Mouse (Mus musculus) midbrain, embryonic 15.5 days (tissue): ENCODE results near the gene Ucn3. TPM values are rescaled to one million over a fixed set of nuclear protein-coding genes. Genes with fewer than 3 reads are reported as not detected.

Experiments used
- microRNA-seq: library from miRNA; unstranded; fragments of <30 nt; microRNA quantifications from one replicate; pipeline ENCODE4, GENCODE M21; 2016
- polyA plus RNA-seq: library from polyadenylated mRNA; unstranded; fragments of >200 nt; fragmentation: Nextera tagmentation; extraction: Ambion mirVana; gene quantifications from 2 replicates; pipeline ENCODE4 v1.2.1, GENCODE M21; 2015

Ucn3 gene
- polyA plus RNA-seq, 1 experiment from 2014 or later, result not detected

Small RNA genes within 50 kb of the gene (microRNA-seq; reads per million reads assigned to microRNA genes)
- not detected for gene Gm22460

Other genes with a start within 250 kb of the Ucn3 start
- gene Calml3, start 141.0 kb downstream of the Ucn3 start, polyA plus RNA-seq, result not detected in 2 replicates
- gene Calm4, start 107.6 kb downstream of the Ucn3 start, polyA plus RNA-seq, result not detected in 2 replicates
- gene Calm5, start 91.2 kb downstream of the Ucn3 start, polyA plus RNA-seq, result not detected in 2 replicates
- gene Net1, start 27.1 kb downstream of the Ucn3 start, polyA plus RNA-seq, result 10.7 and 12.2 TPM in 2 replicates
- gene Tubal3, start 27.1 kb downstream of the Ucn3 start, polyA plus RNA-seq, result not detected in 2 replicates
- 0.52 and 1.1 TPM in 2 replicates for gene Akr1c14, start 103.7 kb upstream of the Ucn3 start, polyA plus RNA-seq
- gene Akr1c18, start 205.3 kb upstream of the Ucn3 start, polyA plus RNA-seq, result not detected in 2 replicates
- 1.0 and 1.8 TPM in 2 replicates for gene Akr1c13, start 245.8 kb upstream of the Ucn3 start, polyA plus RNA-seq